Mouse (Mus musculus): ENCODE measurements at regions not wholly inside any gene's neighbourhood (a gene's known extent, or its start where the extent isn't known, plus 50 kb on each side); places are given as distances from the start of the nearest gene placed in this dataset.

GRCm38 (mm10) chr4:131417159-131417748 is 420.8 kb downstream of the Ptpru start:
- TF ChIP-seq GATA1 (IDR thresholded peaks at IDR 0.05; ENCODE audit: low read length), result no peak
- no peak for TF ChIP-seq TAL1 (IDR thresholded peaks at IDR 0.05; ENCODE audit: low read length)

All from erythroblast, embryonic 14.5 days (primary cell).